Mouse (Mus musculus): Measurements from ENCODE around the gene Hspb1. TPM values are rescaled to one million over a fixed set of nuclear protein-coding genes. Genes with fewer than 3 reads are reported as not detected.
A peak's percentile ranks its signal among the peaks of the same experiment; 100 is the strongest.

Gene Hspb1
- polyA plus RNA-seq, 1 experiment from 2014 or later: 7.8 TPM

DNA sequence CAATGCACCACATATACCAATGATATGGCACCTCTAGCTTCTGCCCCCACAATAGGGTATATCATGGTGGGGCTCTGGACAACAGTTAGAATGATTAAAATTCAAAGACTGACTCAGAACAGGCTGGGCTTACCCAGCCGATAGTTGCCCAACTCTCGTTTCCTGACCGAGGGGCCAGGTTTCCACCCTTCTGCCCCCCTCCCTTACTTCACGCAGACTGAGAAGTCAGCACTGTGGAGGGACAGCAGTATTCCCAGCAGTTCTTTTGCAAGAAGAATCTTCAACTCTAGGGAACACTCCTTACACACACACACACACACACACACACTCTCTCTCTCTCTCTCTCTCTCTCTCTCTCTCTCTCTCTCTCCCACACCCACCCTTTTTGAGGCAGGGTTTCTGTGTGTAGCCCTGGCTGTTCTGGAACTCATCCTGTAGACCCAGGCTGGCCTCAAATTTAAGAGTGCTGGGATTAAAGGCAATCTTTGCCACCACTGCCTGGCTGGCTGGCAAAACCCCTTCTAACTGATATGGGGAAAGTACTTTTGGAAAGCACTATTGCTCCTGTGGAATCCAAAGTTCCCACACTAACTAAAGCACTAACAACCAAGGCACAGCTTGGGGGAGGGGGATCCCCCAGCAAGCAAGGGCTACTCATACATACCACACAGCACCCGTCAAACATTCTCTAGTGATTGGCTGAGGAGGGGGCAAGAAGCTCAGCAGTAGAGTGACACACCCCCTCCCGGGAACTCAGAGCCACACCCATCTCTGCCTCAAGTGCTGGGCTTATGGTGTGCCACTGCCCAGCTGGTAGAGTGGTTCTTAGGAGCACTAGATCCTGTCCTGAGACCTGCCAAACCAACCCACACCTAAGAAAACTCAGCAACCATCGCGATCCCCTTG is 17.9 kb downstream of the Hspb1 start:
- no peak overlapping the region for H3K27ac ChIP-seq (replicated peaks)
- no peaks in the 10 kb centered on the region for H3K9me3 ChIP-seq (replicated peaks)
- WGBS: 77% methylated on average over 8 of the region's 8 CpGs
- H3K4me3 ChIP-seq: no peak overlapping the region
- H3K36me3 ChIP-seq: peaks cover 53% of the 10 kb centered on the region
- no peaks in the 10 kb centered on the region for H3K27me3 ChIP-seq (ENCODE audit: low read depth, poor library complexity, severe bottlenecking)
- H3K4me1 ChIP-seq: peaks cover 28% of the 10 kb centered on the region
- no peak for DNase-seq (ENCODE audit: low spot score)

DNA sequence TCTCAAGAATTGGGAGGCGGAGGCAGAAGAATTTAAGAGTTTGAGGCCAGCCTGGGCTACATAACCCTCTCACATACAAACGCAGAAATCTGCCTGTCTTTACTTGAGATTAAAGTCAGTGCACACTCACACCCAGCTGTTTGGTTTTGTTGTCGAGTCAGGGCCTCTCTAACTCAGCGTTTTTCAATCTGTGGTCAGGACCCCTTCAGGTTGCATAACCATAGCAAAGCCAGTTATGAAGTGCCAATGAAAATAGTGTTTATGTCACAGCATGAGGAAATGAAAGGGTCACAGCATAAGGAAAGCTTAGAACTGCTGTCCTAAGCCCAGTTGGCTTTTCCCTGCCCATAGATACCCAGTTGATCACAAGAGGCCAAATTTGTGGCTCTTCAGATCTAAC is 19.1 kb downstream of the Hspb1 start:
- H3K4me3 ChIP-seq: no peak overlapping the region
- 92% methylated on average over 4 of the region's 4 CpGs for WGBS
- H3K36me3 ChIP-seq: peaks cover 66% of the 10 kb centered on the region

DNA sequence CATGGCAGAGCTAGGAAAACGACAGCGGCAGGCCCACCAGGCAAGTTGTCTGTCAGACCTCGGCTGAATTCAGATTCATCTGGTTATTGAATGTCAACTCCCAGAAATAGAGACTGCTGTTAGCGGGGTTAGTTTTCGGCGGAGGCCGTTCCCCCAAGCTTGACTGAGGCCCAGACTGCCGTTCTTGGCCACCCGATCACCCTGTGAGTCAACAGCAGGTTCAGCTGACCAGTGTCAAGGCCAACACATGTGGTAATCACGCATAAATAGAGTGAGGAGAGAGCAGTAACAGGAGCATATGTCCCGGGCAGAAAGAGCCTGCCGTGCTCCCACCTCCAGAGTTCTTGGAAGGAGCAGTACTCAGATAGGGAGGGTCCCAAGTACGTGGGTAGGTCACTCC is 19.5 kb downstream of the Hspb1 start:
- WGBS: 90% methylated on average over 13 of the region's 13 CpGs
- no peaks in the 10 kb centered on the region for H3K9me3 ChIP-seq (replicated peaks)

More for the DNA sequence above, 19.1 kb downstream of the Hspb1 start:
- Histone ChIP-seq H3K9me3 (replicated peaks) (no peaks in the 10 kb centered on the region), H3K27ac (replicated peaks) (no peak overlapping the region), H3K27me3 (ENCODE audit: low read depth, poor library complexity, severe bottlenecking) (no peaks in the 10 kb centered on the region), H3K4me1 (peaks cover 28% of the 10 kb centered on the region)
- no peak for DNase-seq (ENCODE audit: low spot score)

DNA sequence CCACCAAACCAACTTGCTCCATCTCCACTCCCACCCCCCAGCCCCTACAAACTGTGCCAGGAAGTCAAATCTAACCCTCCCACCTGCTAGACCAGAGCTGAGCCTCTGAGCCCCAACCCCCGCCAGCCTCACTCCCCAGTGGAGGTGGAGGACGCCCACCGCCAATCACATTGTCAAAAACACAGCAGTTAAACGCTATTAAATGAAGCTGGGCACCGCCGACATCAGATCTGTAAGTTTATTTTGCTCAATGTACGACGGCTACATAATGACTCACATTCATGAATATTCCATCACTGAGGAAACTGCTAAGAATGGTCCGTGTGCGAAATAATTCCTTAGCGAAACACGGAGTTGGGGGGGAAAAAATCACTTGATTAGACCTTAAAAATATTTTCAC is 20.5 kb downstream of the Hspb1 start:
- Histone ChIP-seq H3K27ac (replicated peaks) (no peak overlapping the region), H3K36me3 (peaks cover 80% of the 10 kb centered on the region), H3K9me3 (replicated peaks) (no peaks in the 10 kb centered on the region), H3K27me3 (ENCODE audit: low read depth, poor library complexity, severe bottlenecking) (no peaks in the 10 kb centered on the region), H3K4me3 (no peak overlapping the region), H3K4me1 (peaks cover 20% of the 10 kb centered on the region)
- DNase-seq (ENCODE audit: low spot score): no peak
- 91% methylated on average over 12 of the region's 12 CpGs for WGBS

More for the DNA sequence above, 19.5 kb downstream of the Hspb1 start:
- H3K4me3 ChIP-seq: no peak overlapping the region
- DNase-seq (ENCODE audit: low spot score): no peak
- H3K27ac ChIP-seq (replicated peaks): no peak overlapping the region
- H3K36me3 ChIP-seq: peaks cover 70% of the 10 kb centered on the region
- H3K4me1 ChIP-seq: peaks cover 28% of the 10 kb centered on the region
- H3K27me3 ChIP-seq (ENCODE audit: low read depth, poor library complexity, severe bottlenecking): no peaks in the 10 kb centered on the region

DNA sequence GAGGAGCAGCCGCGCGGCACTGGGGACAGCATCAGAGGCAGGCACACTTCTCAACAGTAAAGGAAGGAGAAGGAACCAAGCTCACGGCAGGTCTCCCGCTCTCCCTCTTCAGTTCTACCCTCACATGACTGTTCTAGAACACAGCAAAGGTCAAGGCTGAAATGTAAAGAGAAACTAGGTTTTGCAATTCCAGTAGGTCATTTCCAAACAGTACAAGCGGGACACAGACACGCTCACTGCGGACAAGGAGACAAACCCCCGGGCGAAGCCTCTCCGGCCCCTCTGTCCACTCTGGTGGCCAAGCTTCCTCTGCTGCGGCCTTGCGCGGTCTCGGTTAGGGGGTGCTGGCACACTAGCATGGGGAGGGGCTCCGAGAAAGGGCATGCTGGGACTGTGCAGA is 21.3 kb downstream of the Hspb1 start:
- Histone ChIP-seq H3K27ac (replicated peaks) (0 out of 2 replicates have a peak overlapping the region, but pooled peaks have one; percentile 3), H3K27me3 (ENCODE audit: low read depth, poor library complexity, severe bottlenecking) (no peaks in the 10 kb centered on the region), H3K4me1 (peaks cover 13% of the 10 kb centered on the region), H3K36me3 (peaks cover 88% of the 10 kb centered on the region), H3K4me3 (no peak overlapping the region), H3K9me3 (replicated peaks) (no peaks in the 10 kb centered on the region)
- WGBS: 97% methylated on average over 16 of the region's 16 CpGs
- no peak for DNase-seq (ENCODE audit: low spot score)

DNA sequence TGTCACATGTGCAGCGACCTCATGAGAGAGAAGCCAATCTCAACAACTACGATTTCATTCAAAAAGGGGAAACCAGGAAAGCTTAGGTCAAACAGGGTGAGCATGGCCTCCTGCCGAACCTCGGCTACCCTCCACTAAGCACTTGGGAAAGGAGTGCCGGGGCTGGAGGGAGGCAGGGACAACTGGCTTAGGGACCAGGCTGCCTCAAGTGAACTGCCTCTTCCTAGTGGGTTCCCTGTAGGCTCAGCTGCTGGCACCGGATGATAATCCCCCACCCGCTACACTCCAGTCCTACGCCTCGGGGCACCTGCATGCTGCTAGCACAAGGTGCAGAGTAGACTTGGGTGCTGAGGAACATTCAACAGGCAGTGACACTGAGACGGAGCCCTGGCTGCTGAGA is 21.9 kb downstream of the Hspb1 start:
- peaks cover 9% of the 10 kb centered on the region for H3K4me1 ChIP-seq
- no peak for DNase-seq (ENCODE audit: low spot score)
- no peaks in the 10 kb centered on the region for H3K27me3 ChIP-seq (ENCODE audit: low read depth, poor library complexity, severe bottlenecking)
- H3K9me3 ChIP-seq (replicated peaks): no peaks in the 10 kb centered on the region
- no peak overlapping the region for H3K4me3 ChIP-seq
- peaks cover 91% of the 10 kb centered on the region for H3K36me3 ChIP-seq
- 0 out of 2 replicates have a peak overlapping the region, but pooled peaks have one; percentile 3 for H3K27ac ChIP-seq (replicated peaks)
- WGBS: 86% methylated on average over 10 of the region's 10 CpGs

DNA sequence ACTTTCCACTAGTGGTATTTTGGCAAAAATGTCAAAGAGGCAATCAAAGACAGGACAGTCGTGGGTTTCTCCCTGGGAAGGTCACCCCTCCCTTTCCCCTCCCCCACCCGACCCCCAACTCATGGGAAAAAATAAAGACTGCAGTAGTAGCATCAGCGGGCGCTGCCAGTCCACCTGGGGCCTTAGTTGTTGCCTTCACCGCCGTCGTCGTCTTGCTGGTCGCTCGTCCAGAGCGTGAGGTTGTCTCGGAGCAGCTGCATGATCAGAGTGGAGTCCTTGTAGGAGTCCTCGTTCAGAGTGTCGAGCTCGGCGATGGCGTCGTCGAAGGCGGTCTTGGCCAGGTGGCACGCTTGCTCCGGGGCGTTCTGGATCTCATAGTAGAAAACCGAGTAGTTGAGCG is 23.1 kb downstream of the Hspb1 start:
- no peaks in the 10 kb centered on the region for H3K9me3 ChIP-seq (replicated peaks)
- 95% methylated on average over 25 of the region's 25 CpGs for WGBS
- DNase-seq (ENCODE audit: low spot score): no peak

DNA sequence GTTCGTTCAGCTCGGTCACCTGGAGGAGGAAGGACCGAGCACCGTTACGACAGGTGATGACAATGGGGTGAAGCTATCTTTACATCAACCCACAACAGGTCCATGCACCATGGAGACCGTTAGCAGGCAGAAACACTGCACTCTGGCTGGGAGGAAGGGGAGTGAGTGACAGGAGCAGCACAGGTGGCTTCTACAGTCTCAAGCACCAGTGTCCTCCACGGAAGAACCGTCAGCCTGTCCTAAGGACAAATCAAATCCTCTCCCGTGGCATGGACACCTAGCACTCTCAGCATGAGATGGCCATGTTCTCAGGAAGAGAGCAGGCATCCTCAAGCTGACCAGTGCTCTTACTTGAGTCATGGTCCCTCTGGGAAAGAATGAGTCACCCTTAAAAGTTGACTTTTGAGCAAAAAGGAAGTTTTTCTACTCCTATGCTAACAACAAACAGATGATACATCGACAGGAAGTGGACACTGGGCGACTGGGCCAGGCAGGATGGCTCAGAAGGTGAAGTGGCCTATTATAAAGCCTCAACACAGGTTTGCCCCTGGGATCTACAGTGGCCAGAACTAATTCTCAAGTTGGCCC is 24.0 kb downstream of the Hspb1 start:
- 92% methylated on average over 11 of the region's 11 CpGs for WGBS
- no peak for DNase-seq (ENCODE audit: low spot score)
- no peaks in the 10 kb centered on the region for H3K27me3 ChIP-seq (ENCODE audit: low read depth, poor library complexity, severe bottlenecking)
- H3K36me3 ChIP-seq: peaks cover 99% of the 10 kb centered on the region
- no peak overlapping the region for H3K4me3 ChIP-seq
- H3K27ac ChIP-seq (replicated peaks): no peak overlapping the region
- no peaks in the 10 kb centered on the region for H3K9me3 ChIP-seq (replicated peaks)
- peaks cover 6% of the 10 kb centered on the region; the same call in 1 of the 2 replicates for H3K4me1 ChIP-seq

More for the DNA sequence above, 23.1 kb downstream of the Hspb1 start:
- H3K4me1 ChIP-seq: peaks cover 6% of the 10 kb centered on the region; the same call in 1 of the 2 replicates
- H3K4me3 ChIP-seq: no peak overlapping the region
- peaks cover 98% of the 10 kb centered on the region for H3K36me3 ChIP-seq
- no peak overlapping the region for H3K27ac ChIP-seq (replicated peaks)
- H3K27me3 ChIP-seq (ENCODE audit: low read depth, poor library complexity, severe bottlenecking): no peaks in the 10 kb centered on the region

DNA sequence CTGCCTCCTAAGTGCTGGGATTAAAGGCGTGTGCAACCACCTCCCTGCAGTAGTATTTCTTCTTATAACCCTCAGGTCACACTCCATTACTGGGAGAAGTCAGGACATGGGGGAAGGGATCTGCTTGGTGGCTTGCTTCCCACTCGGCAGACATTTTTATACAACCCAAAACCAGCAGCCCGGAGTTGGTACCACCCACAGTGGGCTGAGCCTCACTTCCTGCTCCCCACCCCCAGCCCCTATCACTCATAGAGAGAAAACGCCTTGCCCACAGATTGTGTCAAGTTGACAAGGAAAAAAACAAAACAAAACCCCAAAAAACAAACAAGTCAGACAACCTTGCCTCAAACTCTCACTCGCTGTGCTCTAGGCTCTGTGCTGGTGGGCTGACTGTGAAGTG is 25.5 kb downstream of the Hspb1 start:
- H3K9me3 ChIP-seq (replicated peaks): no peaks in the 10 kb centered on the region
- H3K4me3 ChIP-seq: no peak overlapping the region
- H3K27me3 ChIP-seq (ENCODE audit: low read depth, poor library complexity, severe bottlenecking): no peaks in the 10 kb centered on the region
- 93% methylated on average over 5 of the region's 5 CpGs for WGBS
- peaks cover 6% of the 10 kb centered on the region; the same call in 1 of the 2 replicates for H3K4me1 ChIP-seq
- peaks cover 99% of the 10 kb centered on the region for H3K36me3 ChIP-seq
- DNase-seq (ENCODE audit: low spot score): no peak
- H3K27ac ChIP-seq (replicated peaks): no peak overlapping the region

DNA sequence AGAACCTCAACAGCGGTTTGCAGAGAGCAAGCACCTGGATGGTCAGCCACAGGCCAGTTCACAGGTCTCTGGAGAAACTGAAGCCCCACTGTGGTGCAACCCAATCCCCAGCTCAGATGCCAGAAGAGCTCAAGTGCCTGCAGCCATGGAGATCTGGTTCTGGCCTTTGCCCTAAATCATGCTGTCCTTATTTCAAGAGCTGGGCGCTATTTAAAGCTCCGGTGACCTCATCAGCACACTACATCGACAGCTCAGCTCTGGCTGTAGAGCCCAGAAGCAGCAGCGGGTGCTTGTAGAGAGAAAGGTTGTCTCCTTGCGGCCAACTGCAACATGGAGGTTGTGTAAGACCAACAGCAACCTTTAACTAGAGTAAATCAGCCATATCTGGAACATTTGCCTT is 26.4 kb downstream of the Hspb1 start:
- H3K27ac ChIP-seq (replicated peaks): no peak overlapping the region
- peaks cover 99% of the 10 kb centered on the region for H3K36me3 ChIP-seq
- WGBS: 91% methylated on average over 6 of the region's 6 CpGs
- no peak overlapping the region for H3K4me3 ChIP-seq
- H3K27me3 ChIP-seq (ENCODE audit: low read depth, poor library complexity, severe bottlenecking): no peaks in the 10 kb centered on the region
- DNase-seq (ENCODE audit: low spot score): no peak
- H3K9me3 ChIP-seq (replicated peaks): no peaks in the 10 kb centered on the region
- peaks cover 5% of the 10 kb centered on the region; the same call in 1 of the 2 replicates for H3K4me1 ChIP-seq

DNA sequence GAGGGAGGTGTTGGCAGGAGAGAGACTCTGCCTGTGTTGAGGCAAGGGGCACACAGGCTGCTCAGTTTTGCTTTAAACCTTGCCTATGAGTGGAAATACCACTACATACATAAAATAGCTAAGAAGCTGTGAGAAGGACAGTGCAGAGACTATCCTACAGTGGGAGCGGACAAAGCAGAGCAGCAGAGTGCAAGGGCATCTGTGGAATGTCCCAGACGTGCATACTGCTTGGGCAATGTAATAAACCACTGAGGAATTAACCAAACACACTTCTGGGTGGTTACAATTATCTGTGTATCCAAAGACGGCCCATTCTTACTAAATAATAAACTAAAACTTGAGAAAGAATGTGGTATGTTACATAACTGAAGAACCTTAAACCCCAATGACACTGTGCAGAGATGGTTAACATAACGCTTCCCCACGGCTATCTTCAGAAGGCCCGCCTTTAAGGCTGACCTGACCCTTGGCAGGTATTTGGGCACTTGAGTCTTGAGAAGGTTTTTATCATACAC is 28.4 kb downstream of the Hspb1 start:
- DNase-seq (ENCODE audit: low spot score): no peak
- Histone ChIP-seq H3K36me3 (peaks cover 99% of the 10 kb centered on the region), H3K9me3 (replicated peaks) (no peaks in the 10 kb centered on the region), H3K4me3 (no peak overlapping the region), H3K27ac (replicated peaks) (no peak overlapping the region), H3K27me3 (ENCODE audit: low read depth, poor library complexity, severe bottlenecking) (no peaks in the 10 kb centered on the region), H3K4me1 (peaks cover 4% of the 10 kb centered on the region; the same call in 1 of the 2 replicates)
- WGBS: 87% methylated on average over 6 of the region's 6 CpGs

DNA sequence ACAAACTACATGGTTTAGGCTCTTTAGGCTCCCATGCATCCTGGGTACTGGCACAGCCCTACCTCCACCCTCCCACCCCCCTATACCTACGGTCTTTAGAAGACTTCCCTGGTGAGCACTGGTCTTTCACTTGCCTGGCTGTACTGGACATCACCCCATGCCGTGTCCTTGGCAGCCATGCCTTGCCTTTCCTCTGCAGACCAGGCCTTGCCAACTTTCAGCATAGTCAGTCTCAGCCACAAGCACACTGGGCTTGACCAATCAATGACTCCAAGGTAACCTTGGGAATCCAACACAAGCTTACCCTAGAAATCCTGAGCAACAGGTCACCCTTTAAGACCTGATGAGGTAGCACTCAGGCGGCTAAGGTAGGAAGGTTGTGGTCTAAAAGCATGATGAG is 28.9 kb downstream of the Hspb1 start:
- Histone ChIP-seq H3K4me3 (no peak overlapping the region), H3K9me3 (replicated peaks) (no peaks in the 10 kb centered on the region), H3K27me3 (ENCODE audit: low read depth, poor library complexity, severe bottlenecking) (no peaks in the 10 kb centered on the region), H3K4me1 (peaks cover 4% of the 10 kb centered on the region; the same call in 1 of the 2 replicates), H3K27ac (replicated peaks) (no peak overlapping the region), H3K36me3 (peaks cover 99% of the 10 kb centered on the region)
- DNase-seq (ENCODE audit: low spot score): no peak
- 96% methylated on average over 3 of the region's 3 CpGs for WGBS
